Mouse (Mus musculus): ENCODE results near the gene Ylpm1. TPM values are rescaled to one million over a fixed set of nuclear protein-coding genes. Genes with fewer than 3 reads are reported as not detected.
A peak's percentile ranks its signal among the peaks of the same experiment; 100 is the strongest.

The Ylpm1 gene
- polyA plus RNA-seq, 1 experiment: 14.2 TPM

DNA sequence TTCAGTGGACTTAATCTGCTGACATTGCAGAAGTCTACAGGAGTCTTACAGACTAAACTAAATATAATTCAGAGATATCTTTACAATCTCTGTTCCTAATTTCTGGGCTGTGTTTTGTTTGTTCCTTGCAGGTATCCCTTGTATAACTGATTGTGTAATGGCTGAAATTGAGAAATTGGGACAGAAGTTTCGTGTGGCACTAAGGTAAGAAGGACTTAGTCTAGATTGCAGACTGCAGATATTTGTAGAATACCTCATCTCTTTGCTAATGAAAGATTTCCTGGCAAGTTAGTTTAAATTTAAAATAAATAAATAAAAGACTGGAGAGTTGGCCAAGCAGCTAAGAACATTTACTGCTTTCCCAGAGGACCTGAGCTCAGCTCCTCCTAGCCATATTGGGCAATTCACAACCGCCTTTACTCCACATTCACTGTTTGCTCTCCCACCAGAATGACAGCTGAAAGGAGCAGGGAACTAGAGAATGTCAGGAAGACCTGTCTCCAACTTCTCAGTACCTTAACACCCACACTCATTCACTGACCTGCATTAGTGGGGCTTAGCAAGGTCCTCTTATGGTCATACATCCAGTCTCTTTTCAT lies 16.8 kb upstream of the Ylpm1 start:
- Histone ChIP-seq H3K4me3 (ENCODE audit: extremely low read depth, insufficient read depth, insufficient read length) (no peak overlapping the region), H3K27me3 (ENCODE audit: control insufficient read depth, insufficient read depth, low read length) (no peaks in the 10 kb centered on the region), H3K27ac (ENCODE audit: insufficient read depth, low read length) (no peak overlapping the region), H3K4me1 (ENCODE audit: control insufficient read depth, insufficient read depth, insufficient read length) (no peaks in the 10 kb centered on the region), H3K36me3 (ENCODE audit: control insufficient read depth, insufficient read depth, low read length) (peaks cover 46% of the 10 kb centered on the region)
- WGBS: 94% methylated on average over 2 of the region's 2 CpGs
- DNase-seq (ENCODE audit: low read depth in 1 of 2, low spot score in 2 of 2): no peak
- no peak for TF ChIP-seq POLR2A (IDR thresholded peaks at IDR 0.05; ENCODE audit: low read depth, low read length)

DNA sequence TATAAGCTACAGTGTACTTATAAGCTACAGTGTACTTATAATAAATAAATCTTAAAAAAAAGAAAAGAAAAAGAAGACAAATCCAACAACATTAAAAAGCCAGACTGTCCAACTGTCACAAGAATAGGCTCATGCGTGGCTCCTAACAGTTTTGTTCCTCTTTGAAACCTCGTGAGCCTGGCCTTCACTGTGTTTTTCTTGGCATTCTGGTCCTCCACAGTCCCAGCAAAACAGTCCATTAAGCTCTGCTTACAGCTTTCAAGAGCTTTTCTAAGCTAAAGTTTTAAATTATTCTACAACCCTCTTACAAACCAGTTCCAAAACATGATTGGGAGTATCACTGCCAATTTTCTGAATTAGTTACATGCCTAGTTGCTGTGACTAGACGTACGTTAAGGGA lies 6.7 kb upstream of the Ylpm1 start:
- 79% methylated on average over 4 of the region's 4 CpGs for WGBS
- Histone ChIP-seq H3K36me3 (ENCODE audit: control insufficient read depth, insufficient read depth, low read length) (no peaks in the 10 kb centered on the region), H3K4me3 (ENCODE audit: extremely low read depth, insufficient read depth, insufficient read length) (no peak overlapping the region), H3K27me3 (ENCODE audit: control insufficient read depth, insufficient read depth, low read length) (no peaks in the 10 kb centered on the region), H3K4me1 (ENCODE audit: control insufficient read depth, insufficient read depth, insufficient read length) (no peaks in the 10 kb centered on the region), H3K27ac (ENCODE audit: insufficient read depth, low read length) (no peak overlapping the region)
- DNase-seq (ENCODE audit: low read depth in 1 of 2, low spot score in 2 of 2): no peak
- TF ChIP-seq POLR2A (IDR thresholded peaks at IDR 0.05; ENCODE audit: low read depth, low read length): no peak
- no peak for TF ChIP-seq CTCF (IDR thresholded peaks at IDR 0.05; ENCODE audit: extremely low read depth, insufficient read depth, insufficient read length, insufficient replicate concordance)

DNA sequence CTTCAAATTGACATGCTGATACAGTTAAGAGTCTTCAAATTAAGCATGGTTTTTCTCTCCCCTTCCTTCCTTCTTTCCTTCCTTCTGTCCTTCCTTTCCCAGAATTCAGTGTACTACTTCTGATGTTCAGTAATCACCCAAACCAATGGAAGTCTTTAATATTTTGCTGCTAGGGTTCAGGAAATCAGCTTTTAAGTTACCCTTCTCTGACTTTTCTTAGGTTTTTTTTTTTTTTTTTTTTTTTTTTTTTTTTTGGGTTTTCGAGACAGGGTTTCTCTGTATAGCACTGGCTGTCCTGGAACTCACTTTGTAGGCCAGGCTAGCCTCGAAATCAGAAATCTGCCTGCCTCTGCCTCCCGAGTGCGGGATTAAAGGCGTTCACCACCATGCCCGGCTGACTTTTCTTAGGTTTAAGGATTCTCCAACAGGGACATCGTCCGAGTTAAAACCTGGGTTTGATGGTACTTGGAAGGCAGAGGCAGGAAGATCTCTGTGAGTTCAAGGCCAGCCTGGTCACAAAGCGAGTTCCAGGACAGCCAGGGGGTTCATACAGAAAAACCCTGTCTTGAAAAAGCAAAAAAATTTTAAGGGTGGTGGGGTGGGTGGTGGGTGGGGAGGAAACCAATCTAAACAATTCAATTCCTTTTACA lies 884 bp upstream of the Ylpm1 start:
- 94% methylated on average over 9 of the region's 9 CpGs for WGBS
- H3K36me3 ChIP-seq (ENCODE audit: control insufficient read depth, insufficient read depth, low read length): no peaks in the 10 kb centered on the region
- H3K4me1 ChIP-seq (ENCODE audit: control insufficient read depth, insufficient read depth, insufficient read length): peaks cover 9% of the 10 kb centered on the region; the same call in 1 of the 2 replicates
- H3K4me3 ChIP-seq (ENCODE audit: extremely low read depth, insufficient read depth, insufficient read length): no peak overlapping the region
- no peak overlapping the region for H3K27ac ChIP-seq (ENCODE audit: insufficient read depth, low read length)
- H3K27me3 ChIP-seq (ENCODE audit: control insufficient read depth, insufficient read depth, low read length): no peaks in the 10 kb centered on the region
- TF ChIP-seq POLR2A (IDR thresholded peaks at IDR 0.05; ENCODE audit: low read depth, low read length) (no peak), CTCF (IDR thresholded peaks at IDR 0.05; ENCODE audit: extremely low read depth, insufficient read depth, insufficient read length, insufficient replicate concordance) (no peak)
- DNase-seq (ENCODE audit: low read depth in 1 of 2, low spot score in 2 of 2): no peak

DNA sequence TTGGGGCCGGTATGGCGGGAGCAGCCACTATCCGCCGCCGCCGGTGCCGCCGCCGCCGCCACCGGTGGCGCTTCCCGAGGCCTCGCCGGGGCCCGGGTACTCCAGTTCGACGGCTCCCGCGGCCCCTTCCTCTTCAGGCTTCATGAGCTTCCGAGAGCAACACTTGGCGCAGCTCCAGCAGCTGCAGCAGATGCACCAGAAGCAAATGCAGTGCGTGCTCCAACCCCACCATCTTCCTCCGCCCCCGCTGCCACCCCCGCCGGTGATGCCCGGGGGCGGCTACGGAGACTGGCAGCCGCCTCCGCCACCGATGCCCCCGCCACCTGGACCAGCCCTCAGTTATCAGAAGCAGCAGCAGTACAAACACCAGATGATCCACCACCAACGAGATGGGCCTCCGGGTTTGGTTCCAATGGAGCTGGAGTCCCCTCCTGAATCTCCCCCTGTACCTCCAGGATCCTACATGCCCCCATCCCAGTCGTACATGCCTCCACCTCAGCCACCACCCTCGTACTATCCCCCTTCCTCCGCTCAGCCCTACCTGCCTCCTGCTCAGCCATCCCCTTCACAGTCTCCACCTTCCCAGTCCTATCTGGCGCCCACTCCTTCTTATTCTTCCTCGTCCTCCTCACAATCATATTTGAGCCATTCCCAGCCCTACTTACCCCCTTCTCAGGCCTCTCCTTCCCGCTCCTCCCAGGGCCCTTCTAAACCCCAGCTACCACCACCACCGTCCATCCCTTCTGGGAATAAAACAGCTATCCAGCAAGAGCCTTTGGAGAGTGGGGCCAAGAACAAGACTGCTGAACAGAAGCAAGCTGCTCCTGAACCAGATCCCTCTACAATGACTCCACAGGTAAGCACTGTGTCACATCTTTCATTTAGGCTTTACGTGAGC lies 629 bp downstream of the Ylpm1 start:
- H3K27ac ChIP-seq (ENCODE audit: insufficient read depth, low read length): peak overlapping the region; percentile 58
- H3K36me3 ChIP-seq (ENCODE audit: control insufficient read depth, insufficient read depth, low read length): no peaks in the 10 kb centered on the region; the same call in 1 of the 2 replicates
- H3K4me1 ChIP-seq (ENCODE audit: control insufficient read depth, insufficient read depth, insufficient read length): peaks cover 9% of the 10 kb centered on the region; the same call in 1 of the 2 replicates
- peak; percentile 19 to 39 for DNase-seq (ENCODE audit: low read depth in 1 of 2, low spot score in 2 of 2)
- peak overlapping the region; percentile 66 for H3K4me3 ChIP-seq (ENCODE audit: extremely low read depth, insufficient read depth, insufficient read length)
- TF ChIP-seq CTCF (IDR thresholded peaks at IDR 0.05; ENCODE audit: extremely low read depth, insufficient read depth, insufficient read length, insufficient replicate concordance) (no peak), POLR2A (IDR thresholded peaks at IDR 0.05; ENCODE audit: low read depth, low read length) (no peak)
- no peaks in the 10 kb centered on the region for H3K27me3 ChIP-seq (ENCODE audit: control insufficient read depth, insufficient read depth, low read length)
- 1% methylated on average over 31 of the region's 44 CpGs for WGBS

DNA sequence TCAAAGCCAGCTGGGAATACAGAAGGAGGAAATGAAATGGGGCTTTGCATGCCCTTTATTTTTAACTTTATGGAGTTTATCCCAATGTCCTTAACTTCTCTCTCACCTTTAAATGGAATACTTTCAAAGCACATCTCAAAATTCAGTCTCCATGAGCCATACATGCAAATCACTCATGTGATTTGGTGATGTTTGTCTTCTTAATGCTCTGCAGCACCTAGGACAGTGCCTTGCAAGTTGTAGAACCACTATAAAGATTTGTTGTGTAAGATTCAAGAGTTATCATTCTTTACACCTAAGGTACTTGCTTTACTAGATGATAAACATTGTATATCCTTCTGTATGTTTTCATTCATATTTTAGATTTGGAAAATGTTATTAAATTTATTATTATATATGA lies 2.9 kb downstream of the Ylpm1 start:
- Histone ChIP-seq H3K4me1 (ENCODE audit: control insufficient read depth, insufficient read depth, insufficient read length) (peaks cover 9% of the 10 kb centered on the region; the same call in 1 of the 2 replicates), H3K27me3 (ENCODE audit: control insufficient read depth, insufficient read depth, low read length) (no peaks in the 10 kb centered on the region), H3K4me3 (ENCODE audit: extremely low read depth, insufficient read depth, insufficient read length) (no peak overlapping the region), H3K27ac (ENCODE audit: insufficient read depth, low read length) (no peak overlapping the region), H3K36me3 (ENCODE audit: control insufficient read depth, insufficient read depth, low read length) (no peaks in the 10 kb centered on the region; the same call in 1 of the 2 replicates)
- no peak for DNase-seq (ENCODE audit: low read depth in 1 of 2, low spot score in 2 of 2)
- no peak for TF ChIP-seq POLR2A (IDR thresholded peaks at IDR 0.05; ENCODE audit: low read depth, low read length)

DNA sequence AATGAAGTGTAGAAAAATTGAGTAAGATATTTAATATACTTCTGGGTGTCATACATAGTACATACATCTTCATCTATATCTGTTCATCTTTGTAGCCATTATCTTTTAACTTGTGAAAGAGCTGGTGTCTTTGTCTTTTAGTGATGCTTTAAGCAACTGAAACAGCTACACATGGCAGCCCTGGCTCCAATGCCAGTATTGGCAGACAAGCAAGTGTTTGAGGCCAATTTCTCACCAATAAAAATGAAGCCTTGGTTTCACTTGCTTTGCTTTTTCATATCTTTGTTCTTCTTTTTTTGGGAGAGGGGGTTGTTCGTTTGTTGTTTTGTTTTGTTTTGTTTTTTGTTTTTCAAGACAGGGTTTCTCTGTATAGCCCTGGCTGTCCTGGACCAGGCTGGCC lies 10.1 kb downstream of the Ylpm1 start:
- no peaks in the 10 kb centered on the region for H3K27me3 ChIP-seq (ENCODE audit: control insufficient read depth, insufficient read depth, low read length)
- no peaks in the 10 kb centered on the region for H3K36me3 ChIP-seq (ENCODE audit: control insufficient read depth, insufficient read depth, low read length)
- no peak for DNase-seq (ENCODE audit: low read depth in 1 of 2, low spot score in 2 of 2)
- H3K27ac ChIP-seq (ENCODE audit: insufficient read depth, low read length): no peak overlapping the region
- no peak overlapping the region for H3K4me3 ChIP-seq (ENCODE audit: extremely low read depth, insufficient read depth, insufficient read length)
- TF ChIP-seq POLR2A (IDR thresholded peaks at IDR 0.05; ENCODE audit: low read depth, low read length) (no peak), CTCF (IDR thresholded peaks at IDR 0.05; ENCODE audit: extremely low read depth, insufficient read depth, insufficient read length, insufficient replicate concordance) (no peak)
- 91% methylated on average over 1 of the region's 1 CpGs for WGBS
- no peaks in the 10 kb centered on the region; the same call in 1 of the 2 replicates for H3K4me1 ChIP-seq (ENCODE audit: control insufficient read depth, insufficient read depth, insufficient read length)

Data from spleen, adult 2 months (tissue).